Comparison of ENCODE assay signal across 8 mouse cellular contexts in genomic region chr4:46450519-46451131, GRCm38 (mm10). TPM values are rescaled to one million over a fixed set of nuclear protein-coding genes. Genes with fewer than 3 reads are reported as not detected.
DNase-seq lines count a peak whose midpoint lies in the region; ATAC-seq lines count a peak whose summit lies in the region.

Anp32b (plus strand) TSS chr4:46450902.

- peak; percentile 97 for ATAC-seq in intestine, embryonic 14.5 days (replicated peaks; ENCODE audit: low FRiP score, low TSS enrichment, low read depth)

- H3K4me3 ChIP-seq in intestine, embryonic 14.5 days (ENCODE audit: low read depth, low read length) = peak within 1 kb of the TSS; percentile 84

- intact Hi-C loops in gastrocnemius, postnatal 14 days (cut with DNase I; ENCODE audit: low total_unique reads) = loop anchor here (5.0 kb wide), 1 partner anchor 63 kb away; the partner anchor contains the start of gene Trmo
- intact Hi-C loops in left cerebral cortex, postnatal 14 days (cut with DNase I) = loop anchor here (2.0 kb wide), 1 partner anchor 62 kb away; the partner anchor contains the start of gene Trmo

- no peaks in the 10 kb centered on the region for H3K9me3 ChIP-seq in intestine, embryonic 14.5 days (ENCODE audit: control insufficient read depth, low read length)

- WGBS in intestine, embryonic 14.5 days = under 1% methylated on average over 50 of the region's 66 CpGs

- H3K27ac ChIP-seq in intestine, embryonic 14.5 days (ENCODE audit: low read depth) = peak within 1 kb of the TSS; percentile 98

- no peaks in the 10 kb centered on the region for H3K27me3 ChIP-seq in intestine, embryonic 14.5 days (replicated peaks; ENCODE audit: control insufficient read depth, insufficient read depth, low read length)

- no peaks in the 10 kb centered on the region for H3K36me3 ChIP-seq in intestine, embryonic 14.5 days (ENCODE audit: control insufficient read depth, insufficient read depth, low read length)

- peaks cover 24% of the 10 kb centered on the region for H3K4me1 ChIP-seq in intestine, embryonic 14.5 days (replicated peaks; ENCODE audit: control insufficient read depth, insufficient read depth, low read length)

- peak; percentile 80 for DNase-seq in adipocyte (ENCODE audit: low spot score)
- peak; percentile 96 for DNase-seq in embryo, embryonic 10 days (ENCODE audit: low spot score)
- peak; percentile 93 for DNase-seq in gastrocnemius, postnatal 14 days
- peak; percentile 95 for DNase-seq in intestine, embryonic 14.5 days (ENCODE audit: low spot score)
- DNase-seq in left cerebral cortex, postnatal 14 days (ENCODE audit: low spot score in 2 of 2) = peak; percentile 92 to 94
- peak; percentile 95 for DNase-seq in mesoderm, embryonic 11.5 days (ENCODE audit: low read depth, low spot score)
- peak; percentile 86 to 88 for DNase-seq in right cerebral cortex, postnatal 36 days (ENCODE audit: low spot score in 2 of 2)
- peak; percentile 91 for DNase-seq in yolk sac, embryonic 10.5 days (ENCODE audit: low spot score)

- peak within 1 kb of the TSS; percentile 76 for H3K4me2 ChIP-seq in intestine, embryonic 14.5 days (ENCODE audit: low read length)

- H3K9ac ChIP-seq in intestine, embryonic 14.5 days (ENCODE audit: low read length) = peak within 1 kb of the TSS; percentile 99

RNA-seq across cellular contexts. Expression of gene Anp32b, which starts in this region (rescaled TPM):
- total RNA-seq in gastrocnemius, postnatal 14 days (2021) = 10 to 100 TPM; 69.9 to 78.8 TPM
- 259 and 261 TPM in 2 replicates for polyA plus RNA-seq in intestine, embryonic 14.5 days (2014; fragmentation: Nextera tagmentation; extraction: Ambion mirVana)
- total RNA-seq in left cerebral cortex, postnatal 14 days (2021) = 10 to 100 TPM; 43.7 to 43.9 TPM

Comparison
In these comparisons a context has a peak if more than half of its experiments do, and no peak if none do; other contexts are left out.
1. Peak in every context shown above with its lines: DNase-seq, ATAC-seq, H3K4me3 ChIP-seq and H3K27ac ChIP-seq.